Mouse (Mus musculus) limb, embryonic 10.5 days (tissue): ENCODE data around the gene D330045A20Rik. TPM values are rescaled to one million over a fixed set of nuclear protein-coding genes. Genes with fewer than 3 reads are reported as not detected.
"Not testable (repeated sequence)": the region's sequence is repeated elsewhere in the genome, so short reads cannot be mapped to it uniquely, and the experiment has no call there.

Experiments used
- DNase-seq: peaks from one replicate; pipeline ENCODE4 v3.0.0-alpha.2; 2017; ENCODE audit warnings: low spot score
- H3K27ac ChIP-seq: fragments of 300-500 bp; sonication (generic); 2 replicates; pipeline ENCODE4 v1.5.1; 2016; ENCODE audit warnings: mild to moderate bottlenecking
- H3K27me3 ChIP-seq: fragments of 300-500 bp; sonication (generic); 2 replicates; pipeline ENCODE4 v1.6.1; 2016; ENCODE audit warnings: low read depth, mild to moderate bottlenecking; ENCODE audit not compliant: poor library complexity, severe bottlenecking
- H3K36me3 ChIP-seq: fragments of 300-500 bp; sonication (generic); 2 replicates; pipeline ENCODE4 v1.6.1; 2016; ENCODE audit warnings: mild to moderate bottlenecking, moderate library complexity
- H3K4me1 ChIP-seq: fragments of 300-500 bp; sonication (generic); 2 replicates; pipeline ENCODE4 v1.6.1; 2016
- H3K4me3 ChIP-seq: fragments of 300-500 bp; sonication (generic); 2 replicates; pipeline ENCODE4 v1.5.1; 2016; ENCODE audit warnings: mild to moderate bottlenecking, moderate library complexity
- H3K9me3 ChIP-seq: fragments of 300-500 bp; sonication (generic); replicated peaks from 2 replicates; pipeline ENCODE4 v1.6.1; 2016; ENCODE audit warnings: mild to moderate bottlenecking
- WGBS: fragments of 180-500 bp; shearing (Covaris S2); methylation state at CpG from one replicate; pipeline ENCODE4 v1.1.7; 2016; 5-methylcytosine and 5-hydroxymethylcytosine counted together
- polyA plus RNA-seq: library from polyadenylated mRNA; unstranded; fragments of >200 nt; fragmentation: Nextera tagmentation; extraction: Ambion mirVana; gene quantifications from 2 replicates; pipeline ENCODE4 v1.2.1, GENCODE M21; 2016

Gene D330045A20Rik
- polyA plus RNA-seq, 1 experiment from 2014 or later, result 1.3 TPM

GRCm38 (mm10) chrX:139532293-139532692 is 52.1 kb downstream of the D330045A20Rik start:
- Histone ChIP-seq H3K27me3 (peaks cover 81% of the 10 kb centered on the region), H3K9me3 (no peaks in the 10 kb centered on the region), H3K36me3 (no peaks in the 10 kb centered on the region), H3K27ac (no peak overlapping the region), H3K4me1 (no peaks in the 10 kb centered on the region), H3K4me3 (no peak overlapping the region)
- no peak for DNase-seq
- WGBS, result 81% methylated on average over 4 of the region's 4 CpGs

- WGBS, result 82% methylated on average over 5 of the region's 5 CpGs
- no peak overlapping the region for H3K4me3 ChIP-seq
- no peak for DNase-seq
- no peaks in the 10 kb centered on the region for H3K36me3 ChIP-seq
- peaks cover 70% of the 10 kb centered on the region for H3K27me3 ChIP-seq
- H3K9me3 ChIP-seq, result no peaks in the 10 kb centered on the region
- no peak overlapping the region for H3K27ac ChIP-seq
- H3K4me1 ChIP-seq, result no peaks in the 10 kb centered on the region
These were observed 57.7 kb downstream of the D330045A20Rik start for GRCm38 (mm10) chrX:139537641-139538397.

- no peak overlapping the region for H3K4me3 ChIP-seq
- 87% methylated on average over 7 of the region's 7 CpGs for WGBS
- no peak overlapping the region for H3K27ac ChIP-seq
- H3K4me1 ChIP-seq, result no peaks in the 10 kb centered on the region
- H3K36me3 ChIP-seq, result no peaks in the 10 kb centered on the region
- DNase-seq, result no peak
- no peaks in the 10 kb centered on the region for H3K9me3 ChIP-seq
- H3K27me3 ChIP-seq, result peaks cover 54% of the 10 kb centered on the region
These were observed 63.6 kb downstream of the D330045A20Rik start for GRCm38 (mm10) chrX:139543726-139544125.

GRCm38 (mm10) chrX:139550456-139550855 is 70.3 kb downstream of the D330045A20Rik start:
- WGBS, result 84% methylated on average over 5 of the region's 5 CpGs

GRCm38 (mm10) chrX:139552090-139552489 is 71.9 kb downstream of the D330045A20Rik start:
- H3K4me1 ChIP-seq, result no peaks in the 10 kb centered on the region
- H3K36me3 ChIP-seq, result no peaks in the 10 kb centered on the region
- 83% methylated on average over 2 of the region's 2 CpGs for WGBS
- no peak overlapping the region for H3K4me3 ChIP-seq
- H3K27ac ChIP-seq, result no peak overlapping the region
- H3K27me3 ChIP-seq, result peaks cover 43% of the 10 kb centered on the region
- no peak for DNase-seq
- no peaks in the 10 kb centered on the region for H3K9me3 ChIP-seq

More at GRCm38 (mm10) chrX:139550456-139550855, 70.3 kb downstream of the D330045A20Rik start:
- Histone ChIP-seq H3K36me3 (no peaks in the 10 kb centered on the region), H3K27ac (no peak overlapping the region), H3K4me3 (no peak overlapping the region), H3K9me3 (no peaks in the 10 kb centered on the region), H3K27me3 (peaks cover 42% of the 10 kb centered on the region), H3K4me1 (no peaks in the 10 kb centered on the region)
- no peak for DNase-seq

- no peaks in the 10 kb centered on the region for H3K9me3 ChIP-seq
- no peak overlapping the region for H3K27ac ChIP-seq
- H3K4me1 ChIP-seq, result no peaks in the 10 kb centered on the region
- no peak overlapping the region for H3K4me3 ChIP-seq
- peaks cover 54% of the 10 kb centered on the region for H3K27me3 ChIP-seq
- no peak for DNase-seq
- 82% methylated on average over 5 of the region's 5 CpGs for WGBS
- H3K36me3 ChIP-seq, result no peaks in the 10 kb centered on the region
These were observed 82.2 kb downstream of the D330045A20Rik start for GRCm38 (mm10) chrX:139562255-139562924.

GRCm38 (mm10) chrX:139562925-139563461 is 82.8 kb downstream of the D330045A20Rik start, which contains the start of gene Rnf128:
Rnf128 (plus strand) TSS chrX:139563316.
- 84% methylated on average over 8 of the region's 8 CpGs for WGBS
- H3K27ac ChIP-seq, result no peak within 1 kb of the TSS
- no peaks in the 10 kb centered on the region for H3K9me3 ChIP-seq
- no peak within 1 kb of the TSS for H3K4me3 ChIP-seq
- H3K4me1 ChIP-seq, result no peaks in the 10 kb centered on the region
- no peak for DNase-seq
- H3K27me3 ChIP-seq, result peaks cover 57% of the 10 kb centered on the region
- H3K36me3 ChIP-seq, result no peaks in the 10 kb centered on the region

- H3K4me3 ChIP-seq, result no peak overlapping the region
- no peaks in the 10 kb centered on the region for H3K36me3 ChIP-seq
- 86% methylated on average over 3 of the region's 3 CpGs for WGBS
- no peak for DNase-seq
- no peaks in the 10 kb centered on the region for H3K9me3 ChIP-seq
- H3K4me1 ChIP-seq, result no peaks in the 10 kb centered on the region
- peaks cover 59% of the 10 kb centered on the region for H3K27me3 ChIP-seq
- H3K27ac ChIP-seq, result no peak overlapping the region
These were observed 89.9 kb downstream of the D330045A20Rik start for GRCm38 (mm10) chrX:139570054-139570453.

GRCm38 (mm10) chrX:139578649-139579278 is 98.6 kb downstream of the D330045A20Rik start:
- Histone ChIP-seq H3K36me3 (no peaks in the 10 kb centered on the region), H3K4me3 (no peak overlapping the region), H3K9me3 (no peaks in the 10 kb centered on the region), H3K4me1 (no peaks in the 10 kb centered on the region), H3K27ac (no peak overlapping the region), H3K27me3 (peaks cover 34% of the 10 kb centered on the region; the same call in 1 of the 2 replicates)
- 77% methylated on average over 6 of the region's 6 CpGs for WGBS
- no peak for DNase-seq

- no peak for DNase-seq
- H3K9me3 ChIP-seq, result no peaks in the 10 kb centered on the region
- 55% methylated on average over 4 of the region's 4 CpGs for WGBS
- peaks cover 48% of the 10 kb centered on the region for H3K27me3 ChIP-seq
- H3K4me1 ChIP-seq, result no peaks in the 10 kb centered on the region
- H3K4me3 ChIP-seq, result no peak overlapping the region
- H3K27ac ChIP-seq, result no peak overlapping the region
- no peaks in the 10 kb centered on the region for H3K36me3 ChIP-seq
These were observed 103.4 kb downstream of the D330045A20Rik start for GRCm38 (mm10) chrX:139583616-139584015.

- H3K27me3 ChIP-seq, result peaks cover 59% of the 10 kb centered on the region
- not testable (repeated sequence) for DNase-seq
- WGBS, result 72% methylated on average over 2 of the region's 2 CpGs
These were observed 106.5 kb downstream of the D330045A20Rik start for GRCm38 (mm10) chrX:139586676-139587075.

GRCm38 (mm10) chrX:139596404-139596803 is 116.2 kb downstream of the D330045A20Rik start:
- 92% methylated on average over 6 of the region's 6 CpGs for WGBS
- peaks cover 69% of the 10 kb centered on the region for H3K27me3 ChIP-seq
- no peaks in the 10 kb centered on the region for H3K36me3 ChIP-seq
- no peak for DNase-seq
- no peak overlapping the region for H3K4me3 ChIP-seq
- H3K9me3 ChIP-seq, result no peaks in the 10 kb centered on the region
- no peak overlapping the region for H3K27ac ChIP-seq
- no peaks in the 10 kb centered on the region for H3K4me1 ChIP-seq

More at GRCm38 (mm10) chrX:139586676-139587075, 106.5 kb downstream of the D330045A20Rik start:
- not testable (repeated sequence) for H3K4me1 ChIP-seq, H3K27ac ChIP-seq, H3K36me3 ChIP-seq, H3K9me3 ChIP-seq, H3K4me3 ChIP-seq
